Comparison of ENCODE assay signal across 18 mouse cellular contexts in genomic region chr11:34355406-34355805, GRCm38 (mm10). TPM values are rescaled to one million over a fixed set of nuclear protein-coding genes. Genes with fewer than 3 reads are reported as not detected.
DNase-seq lines count a peak whose midpoint lies in the region; ATAC-seq and TF ChIP-seq lines count a peak whose summit lies in the region.
"Had no signal": no experiment of that assay in that cellular context is flagged by ENCODE, and none has a peak within 500 bp of the region (broad histone marks: within the 10 kb centered on the region; RNA-seq: fewer than 3 reads in every experiment).

No protein-coding gene starts in this region.

- peak; percentile 29 for DNase-seq in embryo, embryonic 10 days (ENCODE audit: low spot score)
- no peak for DNase-seq in embryo, embryonic 11 days
- DNase-seq in kidney, adult 2 months = peak; percentile 89
- DNase-seq in kidney, postnatal 10 days = peak; percentile 74
- no peak for DNase-seq in retina, postnatal 1 day
- DNase-seq: adrenal gland, postnatal 36 days; heart, adult 18-20 months; layer of hippocampus, adult 9-11 months; left cerebral cortex, postnatal 4 days had no signal

- no peak for TF ChIP-seq CTCF in kidney, adult 2 months (conservative IDR thresholded peaks at IDR 0.05; ENCODE audit: insufficient read depth, insufficient read length, low read depth, low read length)

- H3K4me3 ChIP-seq in midbrain, embryonic 13.5 days (replicated peaks) = no peak overlapping the region
- no peak overlapping the region for H3K4me3 ChIP-seq in midbrain, embryonic 16.5 days (ENCODE audit: low read depth, low read length)
- no peak overlapping the region for H3K4me3 ChIP-seq in kidney, adult 2 months (ENCODE audit: insufficient read depth, low read depth, low read length)
- no peak overlapping the region for H3K4me3 ChIP-seq in intestine, embryonic 15.5 days (replicated peaks)
- H3K4me3 ChIP-seq: embryonic facial prominence, embryonic 12.5 days; midbrain, embryonic 12.5 days; neural tube, embryonic 13.5 days had no signal

- peaks cover 14% of the 10 kb centered on the region for H3K4me1 ChIP-seq in midbrain, embryonic 13.5 days (replicated peaks)
- H3K4me1 ChIP-seq in midbrain, embryonic 16.5 days (ENCODE audit: control insufficient read depth, insufficient read depth, low read length) = peaks cover 8% of the 10 kb centered on the region
- no peaks in the 10 kb centered on the region for H3K4me1 ChIP-seq in kidney, adult 2 months (ENCODE audit: control insufficient read depth, insufficient read depth, low read length)
- 0 out of 2 replicates have a peak, but pooled peaks cover 3% of the 10 kb centered on the region for H3K4me1 ChIP-seq in intestine, embryonic 15.5 days (replicated peaks)
- H3K4me1 ChIP-seq: embryonic facial prominence, embryonic 12.5 days had no signal

- no peak overlapping the region for H3K9ac ChIP-seq in midbrain, embryonic 13.5 days (replicated peaks)
- H3K9ac ChIP-seq in midbrain, embryonic 16.5 days (ENCODE audit: low read depth, low read length) = no peak overlapping the region
- no peak overlapping the region for H3K9ac ChIP-seq in intestine, embryonic 15.5 days
- H3K9ac ChIP-seq: embryonic facial prominence, embryonic 12.5 days; liver, embryonic 14.5 days; midbrain, embryonic 12.5 days; neural tube, embryonic 13.5 days had no signal

- no peak overlapping the region for H3K27ac ChIP-seq in midbrain, embryonic 13.5 days
- no peak overlapping the region for H3K27ac ChIP-seq in midbrain, embryonic 16.5 days (ENCODE audit: low read length)
- H3K27ac ChIP-seq in kidney, adult 2 months (ENCODE audit: insufficient read depth, low read depth, low read length) = no peak overlapping the region
- H3K27ac ChIP-seq in intestine, embryonic 15.5 days = no peak overlapping the region
- H3K27ac ChIP-seq: embryonic facial prominence, embryonic 12.5 days; liver, embryonic 14.5 days; midbrain, embryonic 12.5 days; neural tube, embryonic 13.5 days had no signal

- ATAC-seq in midbrain, embryonic 13.5 days = 0 out of 2 replicates have a peak, but pooled peaks have one; percentile 63
- no peak for ATAC-seq in midbrain, embryonic 16.5 days
- no peak for ATAC-seq in intestine, embryonic 15.5 days

- no peak overlapping the region for H3K4me2 ChIP-seq in midbrain, embryonic 13.5 days (replicated peaks)
- H3K4me2 ChIP-seq in midbrain, embryonic 16.5 days (ENCODE audit: low read length) = no peak overlapping the region
- no peak overlapping the region for H3K4me2 ChIP-seq in intestine, embryonic 15.5 days (replicated peaks)
- H3K4me2 ChIP-seq: embryonic facial prominence, embryonic 12.5 days; midbrain, embryonic 12.5 days; neural tube, embryonic 13.5 days had no signal

- 71% methylated on average over 12 of the region's 12 CpGs for WGBS in midbrain, embryonic 13.5 days
- WGBS in midbrain, embryonic 16.5 days = 72% methylated on average over 12 of the region's 12 CpGs
- 37% methylated on average over 12 of the region's 12 CpGs for WGBS in kidney, adult 2 months
- WGBS in intestine, embryonic 15.5 days = 44% methylated on average over 12 of the region's 12 CpGs

- no peaks in the 10 kb centered on the region for H3K9me3 ChIP-seq in midbrain, embryonic 13.5 days
- no peaks in the 10 kb centered on the region for H3K9me3 ChIP-seq in midbrain, embryonic 16.5 days (replicated peaks; ENCODE audit: control insufficient read depth, low read length, poor library complexity, severe bottlenecking)
- H3K9me3 ChIP-seq in intestine, embryonic 15.5 days = no peaks in the 10 kb centered on the region
- H3K9me3 ChIP-seq: embryonic facial prominence, embryonic 12.5 days; midbrain, embryonic 12.5 days; neural tube, embryonic 13.5 days had no signal

- no peaks in the 10 kb centered on the region for H3K27me3 ChIP-seq in midbrain, embryonic 13.5 days
- no peaks in the 10 kb centered on the region for H3K27me3 ChIP-seq in midbrain, embryonic 16.5 days (ENCODE audit: control insufficient read depth, insufficient read depth, low read depth, low read length)
- no peaks in the 10 kb centered on the region for H3K27me3 ChIP-seq in kidney, adult 2 months (replicated peaks; ENCODE audit: control insufficient read depth, insufficient read depth, low read length)
- H3K27me3 ChIP-seq in intestine, embryonic 15.5 days (replicated peaks) = no peaks in the 10 kb centered on the region
- H3K27me3 ChIP-seq: embryonic facial prominence, embryonic 12.5 days; neural tube, embryonic 13.5 days had no signal

- no peaks in the 10 kb centered on the region for H3K36me3 ChIP-seq in midbrain, embryonic 13.5 days
- H3K36me3 ChIP-seq in midbrain, embryonic 16.5 days (ENCODE audit: control insufficient read depth, insufficient read depth, low read length) = no peaks in the 10 kb centered on the region
- no peaks in the 10 kb centered on the region for H3K36me3 ChIP-seq in kidney, adult 2 months (ENCODE audit: control insufficient read depth, insufficient read depth, low read length)
- H3K36me3 ChIP-seq in intestine, embryonic 15.5 days = no peaks in the 10 kb centered on the region
- H3K36me3 ChIP-seq: embryonic facial prominence, embryonic 12.5 days; G1E; midbrain, embryonic 12.5 days; neural tube, embryonic 13.5 days had no signal

- no peak for TF ChIP-seq POLR2A in kidney, adult 2 months (IDR thresholded peaks at IDR 0.05; ENCODE audit: low read depth, low read length)

RNA-seq across cellular contexts. Expression of gene Fam196b, which starts 40.8 kb away (rescaled TPM):
- 3.2 and 3.4 TPM in 2 replicates for polyA plus RNA-seq in midbrain, embryonic 13.5 days (2015; fragmentation: Nextera tagmentation; extraction: Ambion mirVana)
- polyA plus RNA-seq in midbrain, embryonic 16.5 days (2015; fragmentation: Nextera tagmentation; extraction: Ambion mirVana) = 6.2 and 6.6 TPM in 2 replicates
- polyA plus RNA-seq in kidney, adult 2 months (2012; rRNA removed) = 0.04 and 0.08 TPM in 2 replicates
- 0.21 TPM in 2 replicates for polyA plus RNA-seq in intestine, embryonic 15.5 days (2015; fragmentation: Nextera tagmentation; extraction: Ambion mirVana)
- polyA plus RNA-seq: G1E; heart, postnatal 0 days had no signal

Comparison
In these comparisons a context has a peak if more than half of its experiments do, and no peak if none do; other contexts are left out.
1. DNase-seq: peak in embryo, embryonic 10 days (single experiment), kidney, adult 2 months (single experiment) and kidney, postnatal 10 days (single experiment); none in embryo, embryonic 11 days (single experiment) and retina, postnatal 1 day (single experiment).